Mouse (Mus musculus) neural tube, embryonic 12.5 days (tissue): Measurements from ENCODE around the gene D230025D16Rik. TPM values are rescaled to one million over a fixed set of nuclear protein-coding genes. Genes with fewer than 3 reads are reported as not detected.
A peak's percentile ranks its signal among the peaks of the same experiment; 100 is the strongest.

Source experiments
- ATAC-seq: fragments of 200-750 bp; cut with Nextera tagmentation; 2 replicates; pipeline ENCODE4 v1.8.0; 2017; ENCODE audit warnings: low read depth, mild to moderate bottlenecking, moderate TSS enrichment, moderate library complexity; ENCODE audit not compliant: low FRiP score
- H3K27ac ChIP-seq: fragments of 300-500 bp; sonication (generic); 2 replicates; pipeline ENCODE4 v1.5.1; 2016
- H3K27me3 ChIP-seq: fragments of 300-500 bp; sonication (generic); replicated peaks from 2 replicates; pipeline ENCODE4 v1.6.1; 2016; ENCODE audit warnings: mild to moderate bottlenecking
- H3K36me3 ChIP-seq: fragments of 300-500 bp; sonication (generic); 2 replicates; pipeline ENCODE4 v1.6.1; 2016; ENCODE audit warnings: mild to moderate bottlenecking
- H3K4me1 ChIP-seq: fragments of 300-500 bp; sonication (generic); 2 replicates; pipeline ENCODE4 v1.6.1; 2016
- H3K4me2 ChIP-seq: fragments of 300-500 bp; sonication (generic); replicated peaks from 2 replicates; pipeline ENCODE4 v1.6.1; 2016; ENCODE audit warnings: mild to moderate bottlenecking
- H3K4me3 ChIP-seq: fragments of 300-500 bp; sonication (generic); 2 replicates; pipeline ENCODE4 v1.5.1; 2016
- H3K9ac ChIP-seq: fragments of 300-500 bp; sonication (generic); 2 replicates; pipeline ENCODE4 v1.6.1; 2016; ENCODE audit warnings: mild to moderate bottlenecking
- H3K9me3 ChIP-seq: fragments of 300-500 bp; sonication (generic); 2 replicates; pipeline ENCODE4 v1.6.1; 2016; ENCODE audit warnings: mild to moderate bottlenecking
- WGBS: fragments of 180-500 bp; shearing (Covaris S2); methylation state at CpG from one replicate; pipeline ENCODE4 v1.1.7; 2016; 5-methylcytosine and 5-hydroxymethylcytosine counted together
- polyA plus RNA-seq: library from polyadenylated mRNA; unstranded; fragments of >200 nt; fragmentation: Nextera tagmentation; extraction: Ambion mirVana; gene quantifications from 2 replicates; pipeline ENCODE4 v1.2.1, GENCODE M21; 2016

The D230025D16Rik gene
- polyA plus RNA-seq, 1 experiment from 2014 or later: 27.1 TPM

- H3K27ac ChIP-seq: no peak overlapping the region
- peak overlapping the region; percentile 94 for H3K4me2 ChIP-seq
- peaks cover 26% of the 10 kb centered on the region for H3K4me1 ChIP-seq
- H3K36me3 ChIP-seq: no peaks in the 10 kb centered on the region
- peaks cover 90% of the 10 kb centered on the region for H3K27me3 ChIP-seq
- H3K9ac ChIP-seq: no peak overlapping the region
- 40% methylated on average over 16 of the region's 16 CpGs for WGBS
- no peak for ATAC-seq
- peak overlapping the region; percentile 59; the same call in 1 of the 2 replicates for H3K4me3 ChIP-seq
- peaks cover 6% of the 10 kb centered on the region; the same call in 1 of the 2 replicates for H3K9me3 ChIP-seq
Measured at GRCm38 (mm10) chr8:105263244-105263912, 38.4 kb downstream of the D230025D16Rik start.

- peak within 1 kb of the TSS; percentile 64 for H3K9ac ChIP-seq
- ATAC-seq: peak; percentile 22; the same call in 1 of the 2 replicates
- no peaks in the 10 kb centered on the region for H3K36me3 ChIP-seq
- H3K4me1 ChIP-seq: peaks cover 28% of the 10 kb centered on the region
- peak within 1 kb of the TSS; percentile 94 for H3K4me2 ChIP-seq
- H3K27ac ChIP-seq: no peak within 1 kb of the TSS
- H3K9me3 ChIP-seq: peaks cover 6% of the 10 kb centered on the region; the same call in 1 of the 2 replicates
- H3K4me3 ChIP-seq: peak within 1 kb of the TSS; percentile 59
- WGBS: under 1% methylated on average over 54 of the region's 54 CpGs
- peaks cover 90% of the 10 kb centered on the region for H3K27me3 ChIP-seq
Measured at GRCm38 (mm10) chr8:105264024-105264982, 39.4 kb downstream of the D230025D16Rik start, which contains the start of the genes Tradd and Fbxl8. TSS of gene Tradd (minus strand) at chr8:105264609. TSS of gene Fbxl8 (plus strand) at chr8:105264648.

GRCm38 (mm10) chr8:105265128-105265527 is 40.2 kb downstream of the D230025D16Rik start:
- H3K27ac ChIP-seq: no peak overlapping the region
- peak overlapping the region; percentile 94 for H3K4me2 ChIP-seq
- no peaks in the 10 kb centered on the region for H3K36me3 ChIP-seq
- whole genome bisulfite sequencing: 3% methylated on average over 10 of the region's 10 CpGs
- H3K27me3 ChIP-seq: peaks cover 90% of the 10 kb centered on the region
- H3K9ac ChIP-seq: no peak overlapping the region
- no peak for ATAC-seq
- peaks cover 30% of the 10 kb centered on the region for H3K4me1 ChIP-seq
- peaks cover 6% of the 10 kb centered on the region; the same call in 1 of the 2 replicates for H3K9me3 ChIP-seq
- H3K4me3 ChIP-seq: no peak overlapping the region

- Histone ChIP-seq H3K9ac (no peak overlapping the region), H3K4me2 (no peak overlapping the region), H3K4me3 (no peak overlapping the region), H3K36me3 (no peaks in the 10 kb centered on the region), H3K4me1 (peaks cover 39% of the 10 kb centered on the region), H3K27ac (no peak overlapping the region), H3K27me3 (peaks cover 92% of the 10 kb centered on the region), H3K9me3 (0 out of 2 replicates have a peak, but pooled peaks cover 6% of the 10 kb centered on the region)
- WGBS: 9% methylated on average over 13 of the region's 13 CpGs
- ATAC-seq: no peak
Measured at GRCm38 (mm10) chr8:105266775-105267174, 41.8 kb downstream of the D230025D16Rik start.

GRCm38 (mm10) chr8:105268342-105269074 is 43.6 kb downstream of the D230025D16Rik start:
- peak overlapping the region; percentile 39 for H3K4me3 ChIP-seq
- H3K9ac ChIP-seq: peak overlapping the region; percentile 51; the same call in 1 of the 2 replicates
- H3K9me3 ChIP-seq: 0 out of 2 replicates have a peak, but pooled peaks cover 6% of the 10 kb centered on the region
- under 1% methylated on average over 65 of the region's 65 CpGs for WGBS
- ATAC-seq: peak; percentile 77
- H3K4me1 ChIP-seq: peaks cover 39% of the 10 kb centered on the region
- peaks cover 98% of the 10 kb centered on the region for H3K27me3 ChIP-seq
- no peak overlapping the region for H3K27ac ChIP-seq
- H3K4me2 ChIP-seq: peak overlapping the region; percentile 71
- no peaks in the 10 kb centered on the region for H3K36me3 ChIP-seq

- WGBS: 2% methylated on average over 10 of the region's 10 CpGs
- Histone ChIP-seq H3K9me3 (0 out of 2 replicates have a peak, but pooled peaks cover 6% of the 10 kb centered on the region), H3K4me3 (peak overlapping the region; percentile 39), H3K27me3 (peaks cover 98% of the 10 kb centered on the region), H3K27ac (no peak overlapping the region), H3K4me2 (peak overlapping the region; percentile 71), H3K9ac (peak overlapping the region; percentile 51; the same call in 1 of the 2 replicates), H3K36me3 (no peaks in the 10 kb centered on the region), H3K4me1 (peaks cover 34% of the 10 kb centered on the region)
- ATAC-seq: peak; percentile 48
Measured at GRCm38 (mm10) chr8:105269075-105269458, 44.1 kb downstream of the D230025D16Rik start.

- H3K27ac ChIP-seq: no peak within 1 kb of the TSS
- ATAC-seq: peak; percentile 1; the same call in 1 of the 2 replicates
Measured at GRCm38 (mm10) chr8:105269461-105269947, 44.6 kb downstream of the D230025D16Rik start, which contains the start of gene Hsf4. TSS of gene Hsf4 (plus strand) at chr8:105269801.

GRCm38 (mm10) chr8:105270101-105270915 is 45.4 kb downstream of the D230025D16Rik start:
- no peak for ATAC-seq
- H3K27me3 ChIP-seq: peaks cover 98% of the 10 kb centered on the region
- 2% methylated on average over 39 of the region's 39 CpGs for WGBS
- H3K27ac ChIP-seq: no peak overlapping the region
- H3K4me3 ChIP-seq: peak overlapping the region; percentile 36; the same call in 1 of the 2 replicates
- H3K4me1 ChIP-seq: peaks cover 32% of the 10 kb centered on the region
- peak overlapping the region; percentile 71 for H3K4me2 ChIP-seq
- peak overlapping the region; percentile 44; the same call in 1 of the 2 replicates for H3K9ac ChIP-seq
- H3K36me3 ChIP-seq: no peaks in the 10 kb centered on the region
- H3K9me3 ChIP-seq: 0 out of 2 replicates have a peak, but pooled peaks cover 6% of the 10 kb centered on the region

More at GRCm38 (mm10) chr8:105269461-105269947, 44.6 kb downstream of the D230025D16Rik start, which contains the start of gene Hsf4:
- WGBS: under 1% methylated on average over 42 of the region's 42 CpGs
- Histone ChIP-seq H3K4me2 (peak within 1 kb of the TSS; percentile 71), H3K4me1 (peaks cover 32% of the 10 kb centered on the region), H3K9me3 (0 out of 2 replicates have a peak, but pooled peaks cover 6% of the 10 kb centered on the region), H3K4me3 (peak within 1 kb of the TSS; percentile 39), H3K9ac (peak within 1 kb of the TSS; percentile 51), H3K36me3 (no peaks in the 10 kb centered on the region), H3K27me3 (peaks cover 98% of the 10 kb centered on the region)

- no peak overlapping the region for H3K9ac ChIP-seq
- ATAC-seq: no peak
- no peak overlapping the region for H3K4me3 ChIP-seq
- H3K27ac ChIP-seq: no peak overlapping the region
- H3K4me1 ChIP-seq: peaks cover 37% of the 10 kb centered on the region
- no peaks in the 10 kb centered on the region for H3K36me3 ChIP-seq
- 0 out of 2 replicates have a peak, but pooled peaks cover 6% of the 10 kb centered on the region for H3K9me3 ChIP-seq
- WGBS: 1% methylated on average over 11 of the region's 11 CpGs
- peaks cover 98% of the 10 kb centered on the region for H3K27me3 ChIP-seq
- H3K4me2 ChIP-seq: peak overlapping the region; percentile 71; the same call in 1 of the 2 replicates
Measured at GRCm38 (mm10) chr8:105270916-105271186, 45.9 kb downstream of the D230025D16Rik start.

- WGBS: 7% methylated on average over 11 of the region's 11 CpGs
- Histone ChIP-seq H3K27ac (no peak overlapping the region), H3K9ac (no peak overlapping the region), H3K4me3 (no peak overlapping the region), H3K36me3 (peaks cover 5% of the 10 kb centered on the region; the same call in 1 of the 2 replicates), H3K27me3 (peaks cover 99% of the 10 kb centered on the region), H3K4me1 (peaks cover 24% of the 10 kb centered on the region), H3K9me3 (no peaks in the 10 kb centered on the region), H3K4me2 (peak overlapping the region; percentile 79)
- no peak for ATAC-seq
Measured at GRCm38 (mm10) chr8:105275387-105275786, 50.4 kb downstream of the D230025D16Rik start.
